Mouse (Mus musculus): ENCODE results near the gene Ppih. TPM values are rescaled to one million over a fixed set of nuclear protein-coding genes. Genes with fewer than 3 reads are reported as not detected.

The Ppih gene
- polyA plus RNA-seq, 1 experiment from 2014 or later, result 28.4 TPM

DNA sequence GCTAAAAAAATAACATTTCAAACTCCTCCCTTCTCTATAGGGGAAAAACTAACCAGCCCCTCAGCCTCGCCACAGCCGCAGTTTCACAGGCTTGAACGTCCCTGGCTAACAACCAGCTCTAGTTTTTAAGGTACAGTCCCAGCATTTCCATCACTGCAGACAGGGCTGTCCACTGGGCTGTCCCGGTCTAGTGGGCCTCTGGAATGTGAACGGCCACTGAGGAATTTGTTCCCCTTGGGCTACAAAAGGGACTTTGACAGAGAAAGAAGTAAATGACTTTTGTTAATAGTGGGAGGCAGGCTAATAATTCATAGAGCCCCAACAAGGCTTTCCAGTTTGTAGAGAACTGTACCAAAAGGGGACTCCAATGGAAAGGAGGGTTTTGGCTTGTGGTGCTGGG is 14.9 kb downstream of the Ppih start:
- no peaks in the 10 kb centered on the region for H3K4me1 ChIP-seq (ENCODE audit: insufficient read depth)
- H3K27ac ChIP-seq (ENCODE audit: low read depth), result no peak overlapping the region
- H3K9ac ChIP-seq (replicated peaks), result no peak overlapping the region
- TF ChIP-seq CTCF (IDR thresholded peaks at IDR 0.05; ENCODE audit: low read depth) (no peak), EP300 (IDR thresholded peaks at IDR 0.05; ENCODE audit: low read depth) (no peak)
- no peaks in the 10 kb centered on the region for H3K27me3 ChIP-seq (ENCODE audit: insufficient read depth, low read length)
- WGBS (ENCODE audit: insufficient replicate concordance), result 83% methylated on average over 5 of the region's 5 CpGs
- ATAC-seq, result no peak
- peaks cover 12% of the 10 kb centered on the region; the same call in 1 of the 2 replicates for H3K36me3 ChIP-seq (replicated peaks; ENCODE audit: insufficient read depth, low read length)
- H3K9me3 ChIP-seq (ENCODE audit: low read length), result no peaks in the 10 kb centered on the region
- no peak for DNase-seq
- no peak overlapping the region for H3K4me2 ChIP-seq (ENCODE audit: low read depth, low read length)
- no peak overlapping the region for H3K4me3 ChIP-seq (ENCODE audit: low read depth, low read length)

DNA sequence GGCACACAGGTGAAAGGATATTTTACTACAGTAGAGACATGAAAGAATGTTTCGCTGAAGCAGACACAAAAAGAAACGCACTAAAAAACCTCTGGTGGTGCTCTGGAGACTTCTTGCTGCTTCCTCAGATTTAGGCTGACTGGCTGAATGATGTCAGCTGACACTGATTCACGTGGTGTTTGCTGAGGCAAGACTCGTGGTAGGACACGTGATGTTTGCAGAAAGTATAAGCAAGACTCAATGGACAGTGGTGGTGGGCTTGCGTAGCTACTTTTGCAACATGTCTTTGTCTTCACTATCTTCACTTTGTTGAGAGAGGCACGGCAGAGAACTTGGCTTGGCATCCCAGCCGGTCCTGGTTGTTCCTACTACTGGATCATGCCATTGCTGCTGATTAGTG is 17.1 kb downstream of the Ppih start:
- ATAC-seq, result no peak
- no peak for DNase-seq
- 0 out of 2 replicates have a peak, but pooled peaks cover 3% of the 10 kb centered on the region for H3K36me3 ChIP-seq (replicated peaks; ENCODE audit: insufficient read depth, low read length)
- no peak overlapping the region for H3K4me2 ChIP-seq (ENCODE audit: low read depth, low read length)
- H3K27me3 ChIP-seq (ENCODE audit: insufficient read depth, low read length), result no peaks in the 10 kb centered on the region
- no peak overlapping the region for H3K9ac ChIP-seq (replicated peaks)
- H3K4me1 ChIP-seq (ENCODE audit: insufficient read depth), result no peaks in the 10 kb centered on the region
- WGBS (ENCODE audit: insufficient replicate concordance), result 83% methylated on average over 8 of the region's 8 CpGs
- no peaks in the 10 kb centered on the region for H3K9me3 ChIP-seq (ENCODE audit: low read length)
- TF ChIP-seq CTCF (IDR thresholded peaks at IDR 0.05; ENCODE audit: low read depth) (no peak), EP300 (IDR thresholded peaks at IDR 0.05; ENCODE audit: low read depth) (no peak)
- H3K4me3 ChIP-seq (ENCODE audit: low read depth, low read length), result no peak overlapping the region
- no peak overlapping the region for H3K27ac ChIP-seq (ENCODE audit: low read depth)

DNA sequence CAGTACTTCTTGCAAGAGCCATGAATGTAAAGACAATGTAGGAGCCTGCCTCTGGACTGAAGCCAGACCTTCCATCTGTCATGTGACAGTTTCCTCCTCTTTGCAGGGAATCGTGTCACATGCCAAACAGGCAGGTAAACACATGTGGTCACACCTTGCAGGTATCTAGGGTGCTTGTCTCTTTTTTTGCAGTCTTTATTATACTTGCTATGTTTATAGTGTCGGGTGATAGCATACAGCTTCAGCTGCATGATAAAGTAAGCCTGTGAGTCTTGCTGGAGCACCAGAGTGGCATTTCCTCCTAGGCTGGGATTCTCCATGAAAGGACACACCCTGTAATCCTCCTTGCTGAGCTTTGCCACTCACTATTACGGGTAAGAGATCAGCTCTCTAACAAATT is 18.6 kb downstream of the Ppih start:
- TF ChIP-seq EP300 (IDR thresholded peaks at IDR 0.05; ENCODE audit: low read depth), result no peak
- TF ChIP-seq CTCF (IDR thresholded peaks at IDR 0.05; ENCODE audit: low read depth), result no peak

DNA sequence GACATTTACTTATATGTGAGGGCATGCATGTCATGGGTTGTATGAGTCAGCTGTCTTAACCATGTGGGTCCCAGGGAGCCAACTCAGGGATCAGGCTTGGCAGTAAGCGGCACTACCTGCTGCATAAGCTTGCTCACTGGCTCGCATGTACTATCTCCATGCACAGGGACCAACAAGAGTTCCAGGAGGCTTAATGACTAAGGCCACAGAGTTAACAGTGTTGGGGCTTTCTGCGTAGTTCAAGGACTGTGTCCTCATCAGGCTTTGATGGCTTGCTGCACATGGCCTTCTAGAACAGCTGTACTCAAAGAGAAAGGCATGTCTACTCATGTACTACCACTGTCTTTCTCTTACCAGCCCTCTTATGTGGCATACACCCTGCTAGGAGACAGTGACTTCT is 19.6 kb downstream of the Ppih start:
- H3K9me3 ChIP-seq (ENCODE audit: low read length), result no peaks in the 10 kb centered on the region
- no peak overlapping the region for H3K4me2 ChIP-seq (ENCODE audit: low read depth, low read length)
- no peak for TF ChIP-seq EP300 (IDR thresholded peaks at IDR 0.05; ENCODE audit: low read depth)
- no peak for TF ChIP-seq CTCF (IDR thresholded peaks at IDR 0.05; ENCODE audit: low read depth)
- no peak for DNase-seq
- no peak overlapping the region for H3K27ac ChIP-seq (ENCODE audit: low read depth)
- ATAC-seq, result no peak
- no peaks in the 10 kb centered on the region; the same call in 1 of the 2 replicates for H3K4me1 ChIP-seq (ENCODE audit: insufficient read depth)
- H3K9ac ChIP-seq (replicated peaks), result no peak overlapping the region
- WGBS (ENCODE audit: insufficient replicate concordance), result 84% methylated on average over 3 of the region's 3 CpGs
- no peaks in the 10 kb centered on the region for H3K27me3 ChIP-seq (ENCODE audit: insufficient read depth, low read length)
- H3K36me3 ChIP-seq (replicated peaks; ENCODE audit: insufficient read depth, low read length), result no peaks in the 10 kb centered on the region
- H3K4me3 ChIP-seq (ENCODE audit: low read depth, low read length), result no peak overlapping the region

More for the DNA sequence above, 18.6 kb downstream of the Ppih start:
- 78% methylated on average over 3 of the region's 3 CpGs for WGBS (ENCODE audit: insufficient replicate concordance)
- Histone ChIP-seq H3K4me3 (ENCODE audit: low read depth, low read length) (no peak overlapping the region), H3K9me3 (ENCODE audit: low read length) (no peaks in the 10 kb centered on the region), H3K4me2 (ENCODE audit: low read depth, low read length) (no peak overlapping the region), H3K27me3 (ENCODE audit: insufficient read depth, low read length) (no peaks in the 10 kb centered on the region), H3K4me1 (ENCODE audit: insufficient read depth) (no peaks in the 10 kb centered on the region), H3K36me3 (replicated peaks; ENCODE audit: insufficient read depth, low read length) (0 out of 2 replicates have a peak, but pooled peaks cover under 1% of the 10 kb centered on the region), H3K27ac (ENCODE audit: low read depth) (no peak overlapping the region), H3K9ac (replicated peaks) (no peak overlapping the region)
- ATAC-seq (no peak), DNase-seq (no peak)

DNA sequence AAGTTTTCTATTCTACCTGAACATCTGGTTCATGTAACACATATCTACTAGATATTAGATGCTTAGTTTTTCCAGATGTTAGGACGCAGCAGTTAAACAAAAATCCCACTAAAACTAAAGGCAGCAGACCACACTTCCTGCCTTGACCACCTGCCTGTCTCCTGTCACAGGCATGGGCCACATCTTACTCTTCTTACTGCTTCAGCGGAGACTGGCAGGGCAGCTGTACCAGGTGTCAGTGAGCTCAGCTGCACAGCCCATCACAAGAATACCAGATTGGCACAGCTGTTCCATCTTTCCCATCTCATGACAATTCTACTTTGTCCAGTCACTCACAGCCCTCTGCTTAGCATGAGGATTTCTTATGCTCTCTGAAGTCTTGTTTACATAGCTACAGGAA is 23.0 kb downstream of the Ppih start:
- Histone ChIP-seq H3K27ac (ENCODE audit: low read depth) (no peak overlapping the region), H3K9me3 (ENCODE audit: low read length) (no peaks in the 10 kb centered on the region), H3K4me3 (ENCODE audit: low read depth, low read length) (no peak overlapping the region), H3K4me1 (ENCODE audit: insufficient read depth) (peaks cover 8% of the 10 kb centered on the region), H3K36me3 (replicated peaks; ENCODE audit: insufficient read depth, low read length) (no peaks in the 10 kb centered on the region), H3K27me3 (ENCODE audit: insufficient read depth, low read length) (no peaks in the 10 kb centered on the region), H3K4me2 (ENCODE audit: low read depth, low read length) (no peak overlapping the region), H3K9ac (replicated peaks) (no peak overlapping the region)
- 83% methylated on average over 2 of the region's 2 CpGs for WGBS (ENCODE audit: insufficient replicate concordance)
- TF ChIP-seq CTCF (IDR thresholded peaks at IDR 0.05; ENCODE audit: low read depth) (no peak), EP300 (IDR thresholded peaks at IDR 0.05; ENCODE audit: low read depth) (no peak)
- ATAC-seq, result no peak
- DNase-seq, result no peak

DNA sequence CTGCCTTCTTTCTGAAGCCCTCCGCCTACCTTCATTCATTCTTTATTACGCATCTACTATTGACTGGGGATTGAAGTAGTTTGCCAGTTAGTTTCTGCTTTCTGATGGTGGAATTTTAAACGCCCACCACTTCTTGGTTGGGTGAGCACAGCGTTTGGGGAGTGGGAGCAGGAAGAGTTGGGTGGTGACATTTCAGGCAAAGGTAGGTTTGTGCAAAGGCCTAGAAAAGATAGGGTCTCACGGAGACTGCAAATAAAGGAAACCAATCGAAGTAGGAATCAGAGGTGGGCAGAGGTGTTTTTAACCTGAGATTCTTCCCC is 25.3 kb downstream of the Ppih start:
- 0 out of 2 replicates have a peak overlapping the region, but pooled peaks have one; percentile 46 for H3K27ac ChIP-seq (ENCODE audit: low read depth)
- TF ChIP-seq CTCF (IDR thresholded peaks at IDR 0.05; ENCODE audit: low read depth) (no peak), EP300 (IDR thresholded peaks at IDR 0.05; ENCODE audit: low read depth) (no peak)
- no peaks in the 10 kb centered on the region for H3K9me3 ChIP-seq (ENCODE audit: low read length)
- peak overlapping the region; percentile 72 for H3K4me2 ChIP-seq (ENCODE audit: low read depth, low read length)
- DNase-seq (no peak), ATAC-seq (no peak)
- H3K27me3 ChIP-seq (ENCODE audit: insufficient read depth, low read length), result no peaks in the 10 kb centered on the region
- H3K36me3 ChIP-seq (replicated peaks; ENCODE audit: insufficient read depth, low read length), result 0 out of 2 replicates have a peak, but pooled peaks cover 3% of the 10 kb centered on the region
- WGBS (ENCODE audit: insufficient replicate concordance), result 6% methylated on average over 6 of the region's 6 CpGs
- peak overlapping the region; percentile 88 for H3K4me3 ChIP-seq (ENCODE audit: low read depth, low read length)
- H3K9ac ChIP-seq (replicated peaks), result peak overlapping the region; percentile 67
- peaks cover 15% of the 10 kb centered on the region for H3K4me1 ChIP-seq (ENCODE audit: insufficient read depth)
